Mouse (Mus musculus): ENCODE results near the gene Morc2a.

Morc2a gene

DNA sequence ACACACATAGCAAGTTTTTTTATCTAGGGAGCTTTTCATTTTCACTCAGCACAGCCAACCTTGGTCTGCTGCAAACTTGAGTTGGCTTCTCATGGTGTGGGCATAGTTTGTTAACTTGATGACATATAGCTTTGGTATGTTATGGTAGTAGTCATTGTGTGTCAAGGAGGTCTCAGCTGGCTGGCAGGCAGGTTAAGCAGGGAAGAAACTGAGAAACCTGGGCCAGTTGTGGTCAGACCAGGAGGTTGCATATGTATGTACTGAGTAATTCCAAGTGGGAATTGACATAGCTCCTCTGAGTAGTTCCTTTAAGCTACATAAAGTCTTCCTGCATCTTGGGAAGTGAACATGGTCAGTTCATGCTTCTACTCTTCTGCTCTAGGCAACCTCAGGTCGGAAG, 35.2 kb downstream of the Morc2a start:
- DNase-seq (ENCODE audit: low spot score in 2 of 2), result no peak

DNA sequence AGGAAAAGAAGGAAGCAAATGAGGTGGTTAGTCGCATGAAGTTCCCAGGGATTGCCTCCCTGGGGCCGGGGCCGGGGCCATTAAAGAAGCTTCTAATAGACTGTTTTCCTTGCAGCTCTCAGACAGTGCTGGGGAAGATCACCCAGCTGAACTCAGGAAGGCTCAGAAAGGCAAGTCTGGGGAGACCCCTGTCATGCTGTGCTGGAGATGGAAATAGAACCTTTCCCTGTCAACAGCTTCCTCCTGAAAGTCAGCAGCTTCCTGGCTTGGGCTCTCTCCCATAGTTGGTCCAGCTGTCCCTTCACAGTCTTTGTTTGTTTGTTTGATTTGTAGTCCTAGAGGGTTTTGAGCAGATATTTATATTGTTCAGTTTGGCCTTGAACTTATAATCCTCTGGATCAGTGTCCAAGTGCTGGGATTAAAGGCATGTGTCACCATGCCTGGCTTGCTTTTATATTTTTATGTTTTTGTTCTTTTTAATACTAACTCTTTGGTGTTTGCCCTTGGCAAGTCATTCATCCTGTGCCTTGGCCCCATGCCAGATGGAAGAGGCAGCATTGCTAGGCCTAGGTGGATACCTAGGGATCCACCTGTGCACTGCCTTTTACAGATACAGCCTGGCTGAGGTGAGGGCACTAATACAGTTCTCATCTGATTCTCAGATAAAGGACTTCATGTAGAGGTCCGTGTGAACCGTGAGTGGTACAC, 35.9 kb downstream of the Morc2a start:
- DNase-seq (ENCODE audit: low spot score in 2 of 2), result no peak

DNA sequence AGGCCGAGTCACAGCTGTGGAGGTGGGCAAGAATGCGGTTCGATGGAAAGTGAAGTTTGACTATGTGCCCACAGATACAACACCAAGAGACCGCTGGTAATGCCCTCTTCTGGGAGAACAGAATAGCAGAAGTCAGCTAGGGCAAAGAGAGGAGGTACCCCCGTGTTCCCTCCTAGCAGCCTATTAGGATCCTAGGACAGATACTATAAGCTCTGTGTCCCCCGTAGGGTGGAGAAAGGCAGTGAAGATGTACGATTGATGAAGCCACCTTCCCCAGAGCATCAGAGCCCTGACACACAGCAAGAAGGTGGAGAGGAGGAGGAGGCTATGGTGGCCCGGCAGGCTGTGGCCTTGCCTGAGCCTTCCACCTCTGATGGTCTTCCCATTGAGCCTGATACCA, 36.4 kb downstream of the Morc2a start:
- DNase-seq (ENCODE audit: low spot score in 2 of 2), result no peak

DNA sequence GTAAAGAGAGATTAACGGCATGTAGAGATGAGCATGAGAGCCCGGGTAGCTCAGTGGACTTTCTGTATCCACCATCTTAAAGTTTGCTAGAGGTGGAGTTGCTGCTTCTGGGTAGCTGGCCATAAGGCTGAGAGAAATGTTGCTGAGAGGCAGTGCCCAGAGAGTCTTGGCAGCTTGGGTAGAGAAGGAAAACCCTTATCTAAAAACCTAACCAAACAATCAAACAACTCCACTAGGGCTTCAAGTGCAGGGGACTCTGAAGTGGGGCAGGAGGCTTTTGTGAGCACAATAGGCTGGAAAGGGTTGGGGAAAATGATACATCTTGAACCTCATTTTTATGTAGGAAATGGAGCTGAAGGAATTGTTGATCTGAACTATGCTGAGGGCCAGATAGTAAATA, 37.3 kb downstream of the Morc2a start:
- no peak for DNase-seq (ENCODE audit: low spot score in 2 of 2)

DNA sequence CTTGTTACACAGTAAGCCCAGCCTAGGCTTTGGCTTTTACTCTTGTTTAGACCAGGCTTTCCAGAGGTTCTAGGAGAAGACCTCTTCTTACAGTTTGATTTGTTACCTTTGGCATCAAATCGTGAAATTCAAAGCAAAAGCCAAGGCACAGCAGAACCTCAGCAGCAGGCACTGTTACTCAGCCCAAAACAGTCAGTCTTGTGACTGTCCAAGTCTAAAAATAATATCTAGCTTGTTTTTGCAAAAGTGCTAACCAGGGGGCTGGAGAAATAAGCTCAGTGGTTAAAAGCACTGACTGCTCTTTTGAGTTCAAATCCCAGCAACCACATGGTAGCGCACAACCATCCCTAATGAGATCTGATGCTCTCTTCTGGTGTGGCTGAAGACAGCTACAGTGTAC, 37.9 kb downstream of the Morc2a start:
- no peak for DNase-seq (ENCODE audit: low spot score in 2 of 2)

DNA sequence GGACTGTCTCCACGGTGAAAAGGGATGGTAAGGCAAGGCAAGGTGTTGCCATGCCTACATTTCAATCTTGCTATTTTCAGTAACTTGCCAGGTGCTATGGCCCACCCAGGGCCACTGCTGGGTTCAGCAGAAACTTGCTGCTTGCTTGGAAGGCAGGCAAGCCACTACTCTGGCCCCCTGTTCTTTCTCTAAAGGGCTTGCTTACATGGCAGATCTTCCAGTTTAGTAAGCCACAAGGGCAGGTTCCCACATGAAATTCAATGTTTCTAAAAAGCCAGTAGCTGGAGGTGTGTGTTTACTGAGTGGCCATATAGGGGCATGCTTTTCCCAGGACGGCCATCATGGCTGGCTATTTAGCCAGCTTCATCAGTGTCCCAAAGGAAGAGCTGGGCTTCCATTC, 42.8 kb downstream of the Morc2a start:
- DNase-seq (ENCODE audit: low spot score in 2 of 2), result no peak

DNA sequence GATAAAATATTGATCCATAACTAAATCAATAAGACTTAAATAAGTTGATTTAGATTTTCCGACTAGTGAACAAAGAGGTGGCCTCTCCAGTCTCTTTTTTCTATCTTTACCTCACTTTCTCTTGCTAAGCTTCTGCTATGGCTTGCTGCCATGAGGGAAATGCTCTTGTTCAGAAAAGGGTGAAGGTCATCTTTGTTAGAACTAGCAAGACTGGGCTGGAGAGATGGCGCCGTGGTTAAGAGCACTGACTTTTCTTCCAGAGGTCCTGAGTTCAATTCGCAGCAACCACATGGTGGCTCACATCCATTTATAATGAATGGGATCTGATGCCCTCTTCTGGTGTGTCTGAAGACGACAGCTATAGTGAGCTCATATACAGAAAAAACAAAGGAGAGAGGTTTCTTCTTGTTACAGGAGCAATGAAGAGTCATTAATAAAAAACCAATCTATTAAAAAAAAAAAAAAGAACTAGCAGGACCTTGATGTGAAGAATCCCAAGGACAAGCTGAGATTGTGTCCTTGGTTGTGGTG, 47.2 kb downstream of the Morc2a start:
- DNase-seq (ENCODE audit: low spot score in 2 of 2), result no peak

DNA sequence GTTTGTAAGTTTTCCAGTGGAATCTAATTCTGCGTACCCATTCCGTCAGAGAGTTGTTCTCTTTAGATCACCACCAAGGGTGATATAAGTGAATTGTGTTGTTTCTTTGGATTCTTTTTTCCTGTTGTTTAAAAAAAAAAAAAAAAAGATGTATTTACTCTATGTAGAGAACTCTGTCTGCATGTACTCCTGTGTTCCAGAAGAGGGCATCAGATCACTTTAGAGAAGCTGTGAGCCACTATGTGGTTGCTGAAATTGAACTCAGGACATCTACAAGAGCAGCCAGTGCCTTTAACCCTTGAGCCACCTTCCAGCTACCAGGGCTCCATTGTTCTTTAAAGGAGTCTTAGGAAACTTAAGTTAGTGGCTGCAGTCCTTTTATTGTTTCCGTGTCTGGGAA, 48.5 kb downstream of the Morc2a start:
- DNase-seq (ENCODE audit: low spot score in 2 of 2), result no peak

DNA sequence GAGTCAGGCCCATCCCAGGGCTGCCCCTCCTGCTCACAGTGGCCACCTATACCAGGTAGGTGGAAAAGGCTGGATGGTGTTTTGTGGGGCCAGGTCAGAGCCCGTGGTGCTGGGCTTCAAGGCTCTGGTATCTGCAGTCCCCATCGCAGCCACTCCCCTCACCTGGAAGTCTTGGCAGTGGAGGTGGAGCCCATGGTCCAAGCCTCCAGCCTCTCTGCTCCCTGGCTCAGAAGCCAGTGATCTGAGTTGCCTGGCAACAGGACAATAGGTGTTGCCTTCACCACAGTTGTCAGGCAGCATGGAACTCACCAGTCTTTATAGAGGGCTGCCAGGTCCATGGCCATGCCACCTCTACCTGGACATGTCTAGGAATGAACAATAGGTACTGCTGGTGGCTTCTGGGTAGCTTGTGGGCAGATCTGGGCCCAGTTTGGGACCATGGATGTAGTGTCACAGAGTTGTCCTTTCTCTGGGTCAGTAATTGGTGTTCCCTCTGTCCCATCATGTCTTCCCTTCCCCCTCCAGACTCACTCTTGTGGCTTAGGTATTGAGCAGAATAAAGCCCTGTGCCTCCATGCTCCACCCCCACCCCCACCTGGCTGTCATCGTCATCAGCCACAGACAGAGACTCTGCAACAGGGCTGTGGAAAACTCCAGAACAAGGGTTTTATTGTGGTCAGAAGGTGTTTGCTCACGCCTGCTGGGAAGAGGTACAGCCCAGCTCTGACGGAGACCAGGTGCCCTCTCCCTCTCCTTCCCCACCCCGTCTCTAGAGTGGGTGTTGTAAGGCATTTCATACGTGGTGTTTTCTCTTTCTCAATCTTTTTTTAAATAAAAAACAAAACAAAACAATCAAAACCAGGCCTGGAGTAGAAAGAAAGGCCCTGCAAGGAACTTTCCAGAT, 54.4 kb downstream of the Morc2a start:
- no peak for DNase-seq (ENCODE audit: low spot score in 2 of 2)

DNA sequence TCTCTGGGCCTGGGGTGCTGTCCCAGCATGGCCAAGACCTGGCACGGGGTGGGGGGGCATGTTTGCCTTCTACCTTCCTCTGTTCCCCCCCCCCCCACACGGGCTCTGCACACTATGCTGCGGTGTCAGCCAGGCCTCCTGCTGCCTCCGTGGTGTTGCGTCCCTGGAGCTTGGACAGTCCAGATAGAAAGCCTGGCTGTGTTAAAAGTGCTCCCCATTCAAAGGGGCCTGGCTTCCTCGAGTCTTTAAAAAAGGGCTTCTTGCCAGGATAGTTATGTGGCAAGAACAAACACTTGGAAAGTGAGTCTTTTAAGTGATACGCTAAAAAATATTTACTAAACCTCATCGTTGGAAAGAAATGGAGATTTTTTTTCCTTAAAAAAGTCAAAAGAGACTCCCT, 55.4 kb downstream of the Morc2a start:
- no peak for DNase-seq (ENCODE audit: low spot score in 2 of 2)

DNA sequence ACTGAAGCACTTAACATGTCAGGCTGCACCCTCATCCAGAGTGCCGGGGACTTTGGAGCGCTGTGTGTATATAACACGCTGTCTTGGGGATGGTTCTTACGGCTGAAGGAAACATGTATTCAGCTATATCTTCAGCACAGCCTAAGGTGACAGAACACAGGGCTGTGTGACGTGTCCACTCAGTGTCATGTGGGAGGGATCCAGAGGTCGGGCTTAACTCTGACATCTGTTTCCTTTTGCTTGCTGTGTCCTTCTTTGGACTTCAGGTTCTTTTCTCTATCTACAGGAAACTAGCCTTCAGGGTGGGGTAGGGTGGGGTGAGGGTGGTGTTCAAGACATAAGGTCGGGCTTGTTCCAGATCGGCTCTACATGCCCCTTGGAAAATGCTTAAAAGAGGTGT, 58.1 kb downstream of the Morc2a start:
- no peak for DNase-seq (ENCODE audit: low spot score in 2 of 2)

DNA sequence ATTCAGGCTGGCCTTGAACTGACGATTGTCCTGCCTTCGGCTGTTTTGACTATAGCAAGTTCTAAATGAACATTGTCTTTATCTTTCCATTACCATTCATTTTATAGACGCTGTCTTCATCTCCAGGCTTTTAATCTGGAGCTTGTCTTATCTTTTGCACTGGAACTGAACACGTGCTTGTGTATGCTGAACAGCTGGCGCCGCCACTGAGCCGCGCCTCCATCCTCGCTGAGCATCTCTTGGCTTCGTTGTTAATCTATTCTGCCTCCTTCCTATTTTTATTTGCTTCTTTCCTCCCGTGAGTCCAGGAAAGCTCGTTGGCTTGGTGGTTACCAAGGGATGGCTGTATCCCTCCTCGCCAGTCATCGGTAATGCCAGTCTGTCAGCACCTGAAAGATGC, 61.2 kb downstream of the Morc2a start:
- DNase-seq (ENCODE audit: low spot score in 2 of 2), result no peak

DNA sequence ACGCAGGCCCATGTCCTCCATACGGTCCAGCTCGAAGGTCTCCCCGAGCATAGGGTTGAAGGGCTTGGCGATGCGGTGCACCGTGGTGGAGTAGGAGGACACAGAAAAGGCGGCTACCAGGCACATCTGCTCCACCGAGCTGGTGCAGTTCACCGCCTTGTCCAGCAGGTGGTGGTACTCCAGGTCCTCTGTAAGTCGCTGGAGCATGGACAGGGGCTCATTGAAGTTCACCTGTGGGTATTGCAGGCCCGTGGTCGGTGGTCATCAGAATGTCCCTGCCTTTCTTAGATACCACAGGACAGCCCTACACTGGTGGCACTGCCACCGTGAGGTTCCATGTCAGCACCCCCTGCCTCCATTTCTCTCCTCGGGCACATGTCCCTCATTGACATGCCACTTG, 65.5 kb downstream of the Morc2a start:
- DNase-seq (ENCODE audit: low spot score in 2 of 2), result peak; percentile 7 to 26

DNA sequence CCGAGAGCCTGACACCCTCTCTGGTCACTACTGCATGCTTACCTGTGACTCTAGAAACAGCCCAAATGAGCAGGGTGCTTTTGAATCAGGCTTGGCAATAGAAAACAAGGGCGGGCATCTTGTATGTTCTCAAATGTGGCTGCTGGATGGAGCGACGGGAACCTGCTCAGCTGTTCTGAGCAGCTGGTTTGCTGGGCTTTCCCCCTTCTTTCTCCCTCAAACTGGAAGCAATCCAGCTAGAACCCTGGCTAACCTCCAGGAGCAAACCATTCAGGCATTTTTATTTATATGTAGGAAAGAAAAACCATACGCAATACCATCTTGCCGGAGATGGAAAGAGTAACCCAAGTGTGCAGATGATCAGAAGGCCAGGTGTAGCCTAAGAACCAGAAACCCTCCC, 67.7 kb downstream of the Morc2a start:
- no peak for DNase-seq (ENCODE audit: low spot score in 2 of 2)

DNA sequence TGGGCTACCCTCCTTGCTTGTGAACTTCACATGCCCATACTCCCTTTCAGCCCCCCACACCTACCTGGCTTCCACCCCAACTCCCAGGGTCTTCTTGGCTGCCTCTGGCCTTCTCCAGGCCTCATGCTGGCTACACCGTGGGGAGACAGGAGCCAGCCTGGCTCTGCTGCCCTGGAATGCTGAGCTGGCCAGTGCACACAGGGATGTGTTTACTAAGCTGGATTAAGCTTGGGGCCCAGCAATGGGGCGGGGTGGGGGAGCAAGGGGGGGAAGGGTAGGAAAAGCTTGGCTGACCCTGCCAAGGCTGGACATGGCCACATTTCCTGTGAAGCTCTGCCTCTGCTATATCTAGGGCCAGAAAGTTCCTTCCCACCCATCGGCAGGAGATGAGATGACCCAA, 73.0 kb downstream of the Morc2a start:
- no peak for DNase-seq (ENCODE audit: low spot score in 2 of 2)

DNA sequence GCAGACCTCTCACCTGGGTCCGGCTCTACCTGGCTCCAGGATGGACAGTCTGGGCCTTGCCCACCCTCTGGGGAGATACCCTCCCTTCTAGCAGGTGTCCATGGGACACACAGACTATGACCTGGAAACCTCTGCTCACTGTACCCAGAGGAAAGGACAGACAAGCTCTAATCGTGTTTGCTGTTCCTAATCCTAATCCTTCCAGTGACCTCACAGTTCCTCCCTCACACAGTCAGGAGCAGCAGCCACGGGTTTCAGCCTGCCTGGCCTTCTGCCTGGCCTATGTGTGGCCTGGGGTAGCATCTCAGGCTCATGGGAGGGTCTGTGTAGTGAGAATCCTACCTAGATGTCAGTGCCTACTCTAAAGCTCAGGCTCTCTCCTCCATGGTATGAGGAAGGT, 73.9 kb downstream of the Morc2a start:
- DNase-seq (ENCODE audit: low spot score in 2 of 2), result no peak

DNA sequence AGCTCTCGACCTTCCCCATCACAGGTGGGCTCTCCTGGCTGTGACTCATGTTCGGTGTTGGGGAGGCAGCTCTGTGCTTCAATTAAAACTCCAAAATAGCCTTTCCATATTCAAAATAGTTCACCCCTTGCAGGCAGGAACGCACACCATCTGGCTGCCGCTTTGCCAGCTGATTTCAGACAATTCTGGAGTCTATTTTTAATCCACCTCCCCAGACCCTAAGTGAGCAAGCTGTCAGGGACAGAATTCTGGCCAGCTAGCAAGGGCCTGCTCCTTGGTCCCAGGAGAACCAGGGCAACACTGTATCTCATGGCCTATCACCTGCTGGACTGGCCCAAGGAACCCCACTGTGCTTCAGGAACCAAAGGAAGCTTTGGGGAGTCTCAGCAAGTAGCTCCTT, 74.9 kb downstream of the Morc2a start:
- DNase-seq (ENCODE audit: low spot score in 2 of 2), result no peak

DNA sequence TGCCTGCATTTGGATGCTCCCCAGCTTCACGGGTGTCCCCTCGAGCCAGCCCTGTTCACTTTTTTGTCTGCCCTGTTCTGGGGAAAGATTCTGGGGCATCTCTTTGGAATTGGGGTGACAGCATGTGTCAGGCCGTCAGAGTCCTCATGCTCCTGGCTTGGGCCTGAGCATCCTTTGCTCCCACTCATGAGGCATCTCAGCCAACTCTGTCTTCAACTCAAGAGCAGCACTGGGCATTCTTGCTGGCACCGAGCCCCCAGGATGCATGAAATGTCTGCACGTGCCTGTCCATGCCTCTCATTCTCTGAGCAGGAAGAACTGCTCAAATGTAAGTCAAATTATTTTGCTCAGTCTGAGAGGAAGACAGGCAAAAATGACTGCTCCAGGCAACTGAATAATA, 75.7 kb downstream of the Morc2a start:
- no peak for DNase-seq (ENCODE audit: low spot score in 2 of 2)

DNA sequence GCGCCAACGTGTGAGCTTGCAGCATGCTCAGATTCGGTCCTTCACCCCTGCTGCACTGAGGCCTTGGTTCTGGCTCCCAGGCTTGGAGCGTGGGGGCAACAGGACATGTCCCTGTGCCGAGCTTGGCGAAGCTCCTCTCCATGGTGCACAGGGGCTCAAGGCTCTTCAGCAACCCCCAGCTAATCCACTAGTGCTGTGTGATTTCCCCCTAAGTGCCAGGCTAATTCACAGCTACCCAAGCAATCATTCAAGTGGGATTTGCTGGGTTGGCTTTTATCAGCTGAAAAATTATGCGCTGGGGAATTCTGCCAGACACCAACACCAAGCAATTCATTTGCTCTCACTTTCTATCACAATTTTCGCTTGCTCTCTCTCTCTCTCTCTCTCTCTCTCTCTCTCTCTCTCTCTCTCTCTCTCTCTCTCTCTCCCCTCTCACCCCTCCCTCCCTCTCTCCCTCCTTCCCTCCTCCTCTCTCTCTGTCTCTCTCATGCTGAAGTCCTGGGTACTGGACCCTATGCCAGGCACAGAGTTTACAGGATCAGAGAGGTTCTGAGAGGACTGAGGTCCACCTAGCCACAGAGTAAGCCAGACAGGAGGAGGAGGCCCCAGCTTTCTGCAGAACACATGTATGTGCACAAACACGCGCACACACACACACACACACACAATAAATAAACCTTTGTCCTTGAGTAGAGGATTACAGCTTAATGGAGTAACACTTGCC, 76.5 kb downstream of the Morc2a start:
- no peak for DNase-seq (ENCODE audit: low spot score in 2 of 2)

DNA sequence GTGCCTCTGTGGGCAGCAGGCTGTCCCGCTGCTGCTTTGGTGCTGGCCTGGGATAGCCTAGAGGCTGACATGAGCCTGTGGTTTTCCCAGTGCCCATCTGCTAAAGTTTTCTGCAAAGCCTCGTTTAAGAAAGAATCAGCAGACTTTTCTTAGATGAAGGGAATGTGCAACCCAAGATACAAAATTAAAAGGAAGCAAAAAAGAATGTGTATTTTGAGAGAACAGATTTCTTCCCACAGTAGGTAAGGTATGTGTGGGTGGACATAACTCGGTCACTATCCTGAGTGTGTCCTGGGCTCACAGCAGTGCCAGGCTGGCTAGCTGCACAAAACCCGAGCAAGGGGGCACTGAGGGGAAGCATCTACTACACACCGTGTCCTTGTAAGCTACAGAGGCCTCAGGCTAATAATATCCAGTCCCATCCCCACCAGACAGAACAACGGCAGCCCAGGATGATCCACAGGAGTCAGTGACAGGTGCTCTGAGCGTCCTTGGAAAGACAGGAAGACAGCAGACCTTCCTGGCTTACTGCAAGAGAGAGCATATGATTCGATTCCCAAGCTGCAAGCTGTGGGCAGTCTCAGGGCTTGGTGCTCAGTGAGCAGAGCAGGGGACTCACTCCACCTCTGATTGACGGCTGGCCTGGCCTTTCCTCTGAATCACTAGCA, 78.6 kb downstream of the Morc2a start:
- DNase-seq (ENCODE audit: low spot score in 2 of 2), result no peak

DNA sequence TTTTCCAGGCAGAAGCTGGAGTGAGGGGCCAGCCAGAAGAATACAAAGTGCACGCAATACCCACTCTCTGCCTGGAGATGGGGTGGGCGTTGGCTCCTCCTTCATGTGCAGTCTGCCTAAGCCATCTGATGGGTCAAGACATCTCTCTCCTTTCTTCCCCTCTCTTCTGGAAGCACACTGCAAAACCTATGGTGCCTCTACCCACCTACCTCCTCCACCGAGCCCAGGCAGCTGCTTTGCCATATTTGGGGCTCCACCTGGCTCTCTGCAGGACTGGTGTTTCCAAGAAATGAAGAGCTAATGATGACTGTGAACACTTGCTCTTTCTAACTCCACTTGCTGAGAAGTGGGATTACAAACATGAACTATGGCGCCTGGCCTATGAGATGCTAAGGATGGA, 82.5 kb downstream of the Morc2a start:
- DNase-seq (ENCODE audit: low spot score in 2 of 2), result no peak
